10 mouse cellular contexts compared by ENCODE assay signal in the genomic region with DNA sequence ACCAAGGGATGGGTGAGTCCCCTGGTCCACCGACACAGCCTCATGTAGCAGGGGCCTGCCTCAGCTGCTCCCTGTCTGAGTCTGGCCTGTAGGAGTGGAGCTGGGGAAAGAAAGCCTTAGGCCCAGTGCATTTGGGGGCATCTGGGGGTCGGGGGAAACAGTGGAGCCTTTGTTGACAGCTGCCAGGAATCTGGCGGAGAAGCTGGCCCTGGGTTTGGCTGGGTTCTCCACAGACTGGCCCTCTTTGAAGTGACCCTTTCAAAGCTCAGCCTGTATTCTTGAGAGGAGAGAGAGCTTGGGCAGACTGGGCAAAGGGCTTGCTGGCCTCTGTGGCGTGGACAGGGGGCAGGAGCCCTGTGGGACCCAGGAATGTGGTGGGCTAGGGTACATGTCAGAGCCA. TPM values are rescaled to one million over a fixed set of nuclear protein-coding genes. Genes with fewer than 3 reads are reported as not detected.
DNase-seq lines count a peak whose midpoint lies in the region; ATAC-seq and TF ChIP-seq lines count a peak whose summit lies in the region.
"Had no signal": no experiment of that assay in that cellular context is flagged by ENCODE, and none has a peak within 500 bp of the region (broad histone marks: within the 10 kb centered on the region; RNA-seq: fewer than 3 reads in every experiment).

No protein-coding gene starts in this region.

- no peak overlapping the region for H3K4me2 ChIP-seq in liver, embryonic 12.5 days
- H3K4me2 ChIP-seq in liver, postnatal 0 days (ENCODE audit: low read depth, low read length), result no peak overlapping the region
- H3K4me2 ChIP-seq in hindbrain, embryonic 13.5 days, result no peak overlapping the region
- H3K4me2 ChIP-seq in liver, embryonic 15.5 days, result no peak overlapping the region
- H3K4me2 ChIP-seq: lung, embryonic 14.5 days had no signal

- intact Hi-C loops in heart, postnatal 14 days (cut with DNase I), result no loop called here

- WGBS in heart, embryonic 10.5 days, result 50% methylated on average over 4 of the region's 4 CpGs
- WGBS in liver, embryonic 12.5 days (ENCODE audit: insufficient replicate concordance), result 62% methylated on average over 4 of the region's 4 CpGs
- WGBS in liver, postnatal 0 days (ENCODE audit: insufficient replicate concordance), result 67% methylated on average over 4 of the region's 4 CpGs
- WGBS in hindbrain, embryonic 13.5 days, result 44% methylated on average over 4 of the region's 4 CpGs
- WGBS in liver, embryonic 15.5 days (ENCODE audit: insufficient replicate concordance), result 64% methylated on average over 4 of the region's 4 CpGs

- no peak overlapping the region for H3K9ac ChIP-seq in liver, embryonic 12.5 days
- H3K9ac ChIP-seq in liver, postnatal 0 days (replicated peaks), result no peak overlapping the region
- H3K9ac ChIP-seq in hindbrain, embryonic 13.5 days, result peak overlapping the region; percentile 35; the same call in 1 of the 2 replicates
- H3K9ac ChIP-seq in liver, embryonic 15.5 days, result no peak overlapping the region
- H3K9ac ChIP-seq: lung, embryonic 14.5 days had no signal

- TF ChIP-seq EP300 in liver, postnatal 0 days (IDR thresholded peaks at IDR 0.05; ENCODE audit: low read depth), result no peak

- peaks cover 62% of the 10 kb centered on the region for H3K4me1 ChIP-seq in heart, embryonic 10.5 days
- peaks cover 52% of the 10 kb centered on the region for H3K4me1 ChIP-seq in liver, embryonic 12.5 days
- H3K4me1 ChIP-seq in liver, postnatal 0 days (ENCODE audit: insufficient read depth), result peaks cover 20% of the 10 kb centered on the region
- peaks cover 21% of the 10 kb centered on the region for H3K4me1 ChIP-seq in hindbrain, embryonic 13.5 days (replicated peaks)
- peaks cover 70% of the 10 kb centered on the region for H3K4me1 ChIP-seq in liver, embryonic 15.5 days (replicated peaks)

- no peaks in the 10 kb centered on the region for H3K27me3 ChIP-seq in heart, embryonic 10.5 days (ENCODE audit: insufficient read depth, poor library complexity, severe bottlenecking)
- no peaks in the 10 kb centered on the region for H3K27me3 ChIP-seq in liver, embryonic 12.5 days (replicated peaks)
- H3K27me3 ChIP-seq in liver, postnatal 0 days (ENCODE audit: insufficient read depth, low read length), result no peaks in the 10 kb centered on the region
- no peaks in the 10 kb centered on the region for H3K27me3 ChIP-seq in hindbrain, embryonic 13.5 days
- no peaks in the 10 kb centered on the region for H3K27me3 ChIP-seq in liver, embryonic 15.5 days

- peak overlapping the region; percentile 78 for H3K27ac ChIP-seq in heart, embryonic 10.5 days
- peak overlapping the region; percentile 29 for H3K27ac ChIP-seq in liver, embryonic 12.5 days
- no peak overlapping the region for H3K27ac ChIP-seq in liver, postnatal 0 days (ENCODE audit: low read depth)
- H3K27ac ChIP-seq in hindbrain, embryonic 13.5 days, result no peak overlapping the region
- H3K27ac ChIP-seq in liver, embryonic 15.5 days (replicated peaks), result peak overlapping the region; percentile 85; the same call in 1 of the 2 replicates

- TF ChIP-seq CTCF in liver, postnatal 0 days (IDR thresholded peaks at IDR 0.05; ENCODE audit: low read depth), result no peak

- peaks cover 7% of the 10 kb centered on the region; the same call in 1 of the 2 replicates for H3K36me3 ChIP-seq in heart, embryonic 10.5 days
- no peaks in the 10 kb centered on the region for H3K36me3 ChIP-seq in liver, embryonic 12.5 days
- no peaks in the 10 kb centered on the region for H3K36me3 ChIP-seq in liver, postnatal 0 days (replicated peaks; ENCODE audit: insufficient read depth, low read length)
- no peaks in the 10 kb centered on the region for H3K36me3 ChIP-seq in hindbrain, embryonic 13.5 days
- 0 out of 2 replicates have a peak, but pooled peaks cover 2% of the 10 kb centered on the region for H3K36me3 ChIP-seq in liver, embryonic 15.5 days (replicated peaks)

- ATAC-seq in liver, embryonic 12.5 days, result no peak
- no peak for ATAC-seq in liver, postnatal 0 days
- ATAC-seq in hindbrain, embryonic 13.5 days (ENCODE audit: low FRiP score), result no peak
- ATAC-seq in liver, embryonic 15.5 days (ENCODE audit: insufficient read depth), result no peak

- H3K4me3 ChIP-seq in heart, embryonic 10.5 days, result no peak overlapping the region
- H3K4me3 ChIP-seq in liver, embryonic 12.5 days, result no peak overlapping the region
- H3K4me3 ChIP-seq in liver, postnatal 0 days (ENCODE audit: low read depth, low read length), result no peak overlapping the region
- H3K4me3 ChIP-seq in hindbrain, embryonic 13.5 days, result no peak overlapping the region
- H3K4me3 ChIP-seq in liver, embryonic 15.5 days (replicated peaks), result no peak overlapping the region

- no peaks in the 10 kb centered on the region for H3K9me3 ChIP-seq in heart, embryonic 10.5 days
- no peaks in the 10 kb centered on the region for H3K9me3 ChIP-seq in liver, embryonic 12.5 days (replicated peaks)
- no peaks in the 10 kb centered on the region for H3K9me3 ChIP-seq in liver, postnatal 0 days (ENCODE audit: low read length)
- no peaks in the 10 kb centered on the region for H3K9me3 ChIP-seq in hindbrain, embryonic 13.5 days
- H3K9me3 ChIP-seq in liver, embryonic 15.5 days (replicated peaks), result no peaks in the 10 kb centered on the region

- DNase-seq in heart, embryonic 10.5 days (ENCODE audit: low spot score), result peak; percentile 77
- no peak for DNase-seq in heart, postnatal 14 days
- DNase-seq in liver, postnatal 0 days, result no peak
- no peak for DNase-seq in MN1 (ENCODE audit: low spot score)
- DNase-seq in gastrocnemius, postnatal 4 days (ENCODE audit: low spot score in 2 of 2), result no peak
- DNase-seq: kidney, adult 8-10 months; lung, embryonic 14.5 days had no signal

RNA-seq across cellular contexts. Expression of gene Arhgap23, which starts 7.2 kb away (rescaled TPM):
- 6.8 and 7.8 TPM in 2 replicates for polyA plus RNA-seq in heart, embryonic 10.5 days (2016; fragmentation: Nextera tagmentation; extraction: Ambion mirVana)
- total RNA-seq in heart, postnatal 14 days (2021), result 10 to 100 TPM; 24.8 to 25.1 TPM
- 17.3 and 19.7 TPM in 2 replicates for polyA plus RNA-seq in liver, embryonic 12.5 days (2016; fragmentation: Nextera tagmentation; extraction: Ambion mirVana)
- polyA plus RNA-seq in liver, postnatal 0 days (2015; fragmentation: Nextera tagmentation; extraction: Ambion mirVana), result 5.6 and 5.7 TPM in 2 replicates
- 6.6 and 6.7 TPM in 2 replicates for polyA plus RNA-seq in hindbrain, embryonic 13.5 days (2015; fragmentation: Nextera tagmentation; extraction: Ambion mirVana)
- 6.6 and 9.4 TPM in 2 replicates for polyA plus RNA-seq in liver, embryonic 15.5 days (2015; fragmentation: Nextera tagmentation; extraction: Ambion mirVana)
- total RNA-seq in gastrocnemius, postnatal 4 days (2021), result 10 to 100 TPM; 29.9 to 30.9 TPM

Comparison
In these comparisons a context has a peak if more than half of its experiments do, and no peak if none do; other contexts are left out.
1. H3K27ac ChIP-seq: peak in heart, embryonic 10.5 days (single experiment), liver, embryonic 12.5 days (single experiment) and liver, embryonic 15.5 days (single experiment); none in liver, postnatal 0 days (single experiment) and hindbrain, embryonic 13.5 days (single experiment).